Mouse (Mus musculus): ENCODE data around the gene Dnajc6.

DNA sequence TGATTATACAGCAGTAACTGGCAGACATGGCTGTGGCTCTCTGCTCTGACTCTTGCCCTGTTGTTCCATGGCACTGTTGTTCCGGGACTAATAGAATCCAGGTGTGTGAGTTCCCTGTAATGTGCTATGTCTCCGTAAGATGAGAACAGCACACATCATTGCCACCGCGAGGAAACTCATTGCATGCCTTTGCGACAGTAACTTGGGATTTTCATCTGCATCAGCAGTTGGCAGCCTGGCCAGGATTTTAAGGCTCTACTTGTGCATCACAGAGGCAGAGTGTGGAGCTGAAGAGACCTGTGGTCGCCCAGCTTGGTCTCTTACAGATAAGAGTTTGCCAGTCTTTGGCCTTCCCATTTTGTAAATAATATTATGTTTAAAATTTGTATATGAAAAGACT, 157.8 kb downstream of the Dnajc6 start:
- TF ChIP-seq GATA1 (IDR thresholded peaks at IDR 0.05; ENCODE audit: borderline replicate concordance, low read length) (no peak), FLI1 (IDR thresholded peaks at IDR 0.05; ENCODE audit: low read length) (no peak)

Data from megakaryocyte, embryonic 14.5 days (primary cell).